Comparison of ENCODE assay signal across 8 mouse cellular contexts in genomic region chr1:79859026-79859425, GRCm38 (mm10). TPM values are rescaled to one million over a fixed set of nuclear protein-coding genes. Genes with fewer than 3 reads are reported as not detected.
DNase-seq lines count a peak whose midpoint lies in the region; ATAC-seq and TF ChIP-seq lines count a peak whose summit lies in the region.

No protein-coding gene starts in this region.

- 26% methylated on average over 4 of the region's 4 CpGs for WGBS in heart, embryonic 13.5 days
- 32% methylated on average over 4 of the region's 4 CpGs for WGBS in bone marrow, adult 2 months
- WGBS in hindbrain, embryonic 14.5 days, result 30% methylated on average over 4 of the region's 4 CpGs
- 27% methylated on average over 4 of the region's 4 CpGs for WGBS in midbrain, embryonic 14.5 days

- intact Hi-C loops in heart, postnatal 36 days (cut with DNase I), result loop anchor here (2.0 kb wide), 1 partner anchor 40 kb away; no protein-coding TSS in a partner anchor

- H3K36me3 ChIP-seq in heart, embryonic 13.5 days, result no peaks in the 10 kb centered on the region
- H3K36me3 ChIP-seq in hindbrain, embryonic 14.5 days (replicated peaks; ENCODE audit: control insufficient read depth, insufficient read depth), result no peaks in the 10 kb centered on the region
- H3K36me3 ChIP-seq in midbrain, embryonic 14.5 days (ENCODE audit: control insufficient read depth, insufficient read depth, low read length), result no peaks in the 10 kb centered on the region

- peak overlapping the region; percentile 93 for H3K4me2 ChIP-seq in heart, embryonic 13.5 days
- peak overlapping the region; percentile 93 for H3K4me2 ChIP-seq in hindbrain, embryonic 14.5 days (replicated peaks)
- H3K4me2 ChIP-seq in midbrain, embryonic 14.5 days (ENCODE audit: low read length), result peak overlapping the region; percentile 98

- no peak for TF ChIP-seq CTCF in bone marrow, adult 2 months (IDR thresholded peaks at IDR 0.05; ENCODE audit: control insufficient read depth, insufficient read depth, low read length)

- no peak for TF ChIP-seq POLR2A in bone marrow, adult 2 months (IDR thresholded peaks at IDR 0.05; ENCODE audit: borderline replicate concordance, control insufficient read depth, low read depth, low read length)

- no peaks in the 10 kb centered on the region for H3K27me3 ChIP-seq in heart, embryonic 13.5 days (replicated peaks)
- H3K27me3 ChIP-seq in hindbrain, embryonic 14.5 days (ENCODE audit: control insufficient read depth, insufficient read depth, low read length), result no peaks in the 10 kb centered on the region
- peaks cover 27% of the 10 kb centered on the region for H3K27me3 ChIP-seq in midbrain, embryonic 14.5 days (ENCODE audit: control insufficient read depth, insufficient read depth, low read length)

- peaks cover 53% of the 10 kb centered on the region for H3K4me1 ChIP-seq in heart, embryonic 13.5 days
- H3K4me1 ChIP-seq in bone marrow, adult 2 months (ENCODE audit: control insufficient read depth, insufficient read depth, low read length), result peaks cover 6% of the 10 kb centered on the region
- H3K4me1 ChIP-seq in hindbrain, embryonic 14.5 days (replicated peaks; ENCODE audit: control insufficient read depth, insufficient read depth, low read length), result peaks cover 20% of the 10 kb centered on the region
- H3K4me1 ChIP-seq in midbrain, embryonic 14.5 days (ENCODE audit: control insufficient read depth, insufficient read depth, low read length), result peaks cover 22% of the 10 kb centered on the region

- DNase-seq in heart, postnatal 36 days, result no peak
- no peak for DNase-seq in hindbrain, embryonic 14.5 days (ENCODE audit: low spot score)
- DNase-seq in midbrain, embryonic 14.5 days, result no peak
- no peak for DNase-seq in frontal cortex, postnatal 25 days (ENCODE audit: low spot score in 2 of 2)
- DNase-seq in yolk sac, embryonic 10.5 days (ENCODE audit: low spot score), result no peak
- no peak for DNase-seq in kidney, postnatal 14 days

- H3K27ac ChIP-seq in heart, embryonic 13.5 days (replicated peaks), result 0 out of 2 replicates have a peak overlapping the region, but pooled peaks have one; percentile 24
- no peak overlapping the region for H3K27ac ChIP-seq in bone marrow, adult 2 months (ENCODE audit: control insufficient read depth, insufficient read depth, low read depth, low read length, poor library complexity)
- H3K27ac ChIP-seq in hindbrain, embryonic 14.5 days, result no peak overlapping the region
- 0 out of 2 replicates have a peak overlapping the region, but pooled peaks have one; percentile 5 for H3K27ac ChIP-seq in midbrain, embryonic 14.5 days (replicated peaks; ENCODE audit: low read depth, low read length)

- no peaks in the 10 kb centered on the region for H3K9me3 ChIP-seq in heart, embryonic 13.5 days
- no peaks in the 10 kb centered on the region for H3K9me3 ChIP-seq in hindbrain, embryonic 14.5 days (ENCODE audit: control insufficient read depth, low read length)
- H3K9me3 ChIP-seq in midbrain, embryonic 14.5 days (ENCODE audit: control insufficient read depth, low read length), result no peaks in the 10 kb centered on the region

- peak overlapping the region; percentile 92 for H3K9ac ChIP-seq in heart, embryonic 13.5 days
- peak overlapping the region; percentile 84 for H3K9ac ChIP-seq in hindbrain, embryonic 14.5 days
- peak overlapping the region; percentile 77 for H3K9ac ChIP-seq in midbrain, embryonic 14.5 days (replicated peaks; ENCODE audit: low read length)

- H3K4me3 ChIP-seq in heart, embryonic 13.5 days, result peak overlapping the region; percentile 86
- peak overlapping the region; percentile 22 for H3K4me3 ChIP-seq in bone marrow, adult 2 months (replicated peaks; ENCODE audit: control insufficient read depth, low read depth, low read length)
- H3K4me3 ChIP-seq in hindbrain, embryonic 14.5 days (replicated peaks; ENCODE audit: low read length), result peak overlapping the region; percentile 90
- H3K4me3 ChIP-seq in midbrain, embryonic 14.5 days (replicated peaks; ENCODE audit: low read depth, low read length), result peak overlapping the region; percentile 73

- no peak for ATAC-seq in heart, embryonic 13.5 days (ENCODE audit: extremely low read depth, insufficient number of reproducible peaks, low FRiP score, low TSS enrichment)
- no peak for ATAC-seq in hindbrain, embryonic 14.5 days (ENCODE audit: low FRiP score)
- no peak for ATAC-seq in midbrain, embryonic 14.5 days (ENCODE audit: low FRiP score, low TSS enrichment)

RNA-seq across cellular contexts. Expression of gene Serpine2, which starts 2.0 kb away (rescaled TPM):
- 144 and 148 TPM in 2 replicates for polyA plus RNA-seq in heart, embryonic 13.5 days (2015; fragmentation: Nextera tagmentation; extraction: Ambion mirVana)
- 10 to 100 TPM; 18.7 to 27.2 TPM for total RNA-seq in heart, postnatal 36 days (2021)
- polyA plus RNA-seq in bone marrow, adult 2 months (2011; ENCODE audit: insufficient read depth, insufficient read length, low replicate concordance, missing spikeins), result 56.1 and 86.2 TPM in 2 replicates
- polyA plus RNA-seq in hindbrain, embryonic 14.5 days (2014; fragmentation: Nextera tagmentation; extraction: Ambion mirVana), result 328 and 356 TPM in 2 replicates
- polyA plus RNA-seq in midbrain, embryonic 14.5 days (2014; fragmentation: Nextera tagmentation; extraction: Ambion mirVana), result 199 and 214 TPM in 2 replicates

Comparison
In these comparisons a context has a peak if more than half of its experiments do, and no peak if none do; other contexts are left out.
1. H3K27ac ChIP-seq: peak in heart, embryonic 13.5 days (single experiment) and midbrain, embryonic 14.5 days (single experiment); none in bone marrow, adult 2 months (single experiment) and hindbrain, embryonic 14.5 days (single experiment).
2. H3K4me3 ChIP-seq: peak in every context shown above with its lines; median percentile 90 in hindbrain, embryonic 14.5 days; 86 in heart, embryonic 13.5 days; 73 in midbrain, embryonic 14.5 days; 22 in bone marrow, adult 2 months.
3. Peak in every context shown above with its lines, with median percentiles within 50 percentile points of each other: H3K4me2 ChIP-seq and H3K9ac ChIP-seq.